Mouse (Mus musculus): ENCODE measurements at regions not wholly inside any gene's neighbourhood (a gene's known extent, or its start where the extent isn't known, plus 50 kb on each side); places are given as distances from the start of the nearest gene placed in this dataset.

DNA sequence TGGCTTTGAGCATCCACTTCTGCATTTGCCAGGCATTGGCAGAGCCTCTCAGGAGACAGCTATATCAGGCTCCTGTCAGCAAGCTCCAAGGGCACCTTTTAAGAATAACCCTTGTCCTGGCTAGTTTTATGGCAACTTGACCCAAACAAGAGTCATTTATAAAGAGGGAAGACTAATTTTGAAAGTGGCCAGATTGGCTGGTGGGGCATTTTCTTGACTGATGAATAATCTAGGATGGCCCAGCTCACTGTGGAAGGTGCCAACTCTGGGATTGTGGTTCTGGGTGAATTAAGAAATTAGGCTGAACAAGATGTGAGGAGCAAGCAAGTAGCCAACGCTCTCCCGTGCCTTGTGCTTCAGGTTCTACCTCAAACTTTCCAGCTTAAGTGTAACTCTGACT lies 937.8 kb downstream of the Gsdmc2 start:
- ATAC-seq (ENCODE audit: low FRiP score): no peak
- no peaks in the 10 kb centered on the region for H3K36me3 ChIP-seq (ENCODE audit: control insufficient read depth, insufficient read depth, low read length)
- H3K4me1 ChIP-seq (ENCODE audit: control insufficient read depth, insufficient read depth, low read length): peaks cover 17% of the 10 kb centered on the region
- H3K9ac ChIP-seq (ENCODE audit: low read length): no peak overlapping the region
- 91% methylated on average over 2 of the region's 2 CpGs for WGBS
- H3K27me3 ChIP-seq (ENCODE audit: control insufficient read depth, insufficient read depth, low read length): no peaks in the 10 kb centered on the region; the same call in 1 of the 2 replicates
- H3K9me3 ChIP-seq (ENCODE audit: control insufficient read depth, low read length): no peaks in the 10 kb centered on the region
- H3K27ac ChIP-seq (ENCODE audit: low read depth, low read length): no peak overlapping the region
- DNase-seq (ENCODE audit: low spot score, missing footprints): no peak
- no peak overlapping the region for H3K4me3 ChIP-seq (ENCODE audit: low read depth, low read length)
- no peak overlapping the region for H3K4me2 ChIP-seq

DNA sequence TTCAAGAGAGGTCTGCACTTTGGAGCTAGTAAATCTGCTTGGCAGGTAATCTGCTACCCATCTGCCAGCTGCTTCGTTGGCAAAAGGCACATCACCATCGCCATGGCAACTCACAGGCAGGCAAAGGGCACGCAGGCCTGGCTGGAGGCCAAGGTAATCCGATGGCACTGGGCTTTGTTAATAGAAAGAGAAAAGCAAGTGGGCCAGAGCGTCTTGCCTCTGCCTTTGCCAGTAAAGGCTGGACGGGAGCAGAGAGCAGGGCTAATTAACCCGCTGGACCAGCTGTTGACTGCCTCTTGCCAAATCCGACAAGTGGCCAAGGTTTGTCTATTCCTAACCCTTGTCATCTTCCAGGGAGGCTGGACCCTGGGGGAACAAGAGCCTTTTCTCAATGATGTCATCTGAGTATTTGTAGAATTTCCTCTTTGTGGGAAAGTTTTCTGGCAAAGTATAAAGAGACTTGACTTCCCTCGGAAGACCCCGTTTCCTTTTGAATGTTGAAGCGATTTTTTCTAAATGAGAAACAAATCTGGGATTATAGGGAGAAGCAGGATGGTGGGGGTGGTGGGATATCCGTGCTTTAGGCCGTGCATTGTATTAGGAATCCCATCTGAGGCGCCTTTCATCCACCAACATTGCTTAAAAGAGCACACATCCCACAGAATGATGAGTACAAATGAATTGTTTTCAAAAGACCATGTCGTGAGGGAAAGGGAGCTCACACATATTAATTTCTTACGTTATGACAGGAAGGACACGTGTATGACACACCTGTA lies 941.7 kb downstream of the Gsdmc2 start:
- H3K27me3 ChIP-seq (ENCODE audit: control insufficient read depth, insufficient read depth, low read length): no peaks in the 10 kb centered on the region; the same call in 1 of the 2 replicates
- WGBS: 19% methylated on average over 17 of the region's 17 CpGs
- H3K27ac ChIP-seq (ENCODE audit: low read depth, low read length): no peak overlapping the region
- peak overlapping the region; percentile 12; the same call in 1 of the 2 replicates for H3K4me2 ChIP-seq
- ATAC-seq (ENCODE audit: low FRiP score) (peak; percentile 95), DNase-seq (ENCODE audit: low spot score, missing footprints) (peak; percentile 95)
- no peaks in the 10 kb centered on the region for H3K9me3 ChIP-seq (ENCODE audit: control insufficient read depth, low read length)
- no peak overlapping the region for H3K4me3 ChIP-seq (ENCODE audit: low read depth, low read length)
- no peak overlapping the region for H3K9ac ChIP-seq (ENCODE audit: low read length)
- no peaks in the 10 kb centered on the region for H3K36me3 ChIP-seq (ENCODE audit: control insufficient read depth, insufficient read depth, low read length)
- peaks cover 17% of the 10 kb centered on the region for H3K4me1 ChIP-seq (ENCODE audit: control insufficient read depth, insufficient read depth, low read length)

DNA sequence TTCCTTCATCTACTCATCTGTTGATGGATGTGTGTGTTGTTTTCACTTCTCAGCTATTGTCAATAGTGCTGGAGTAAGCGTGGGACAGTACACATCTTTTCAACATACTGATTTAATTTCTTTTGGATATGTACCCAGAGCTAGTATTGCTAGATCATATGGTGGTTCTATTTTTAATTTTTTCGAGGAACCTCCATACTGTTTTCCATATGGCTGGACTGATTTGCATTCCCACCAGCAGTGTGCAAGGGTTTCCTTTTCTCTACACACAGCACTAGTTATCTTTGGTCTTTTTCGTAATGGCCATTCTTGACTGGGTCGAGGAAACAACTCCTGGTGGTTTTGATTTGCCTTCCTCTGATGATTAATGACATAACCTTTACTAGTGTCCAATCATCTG lies 943.0 kb downstream of the Gsdmc2 start:
- Histone ChIP-seq H3K36me3 (ENCODE audit: control insufficient read depth, insufficient read depth, low read length) (no peaks in the 10 kb centered on the region), H3K27ac (ENCODE audit: low read depth, low read length) (no peak overlapping the region), H3K4me1 (ENCODE audit: control insufficient read depth, insufficient read depth, low read length) (peaks cover 17% of the 10 kb centered on the region), H3K27me3 (ENCODE audit: control insufficient read depth, insufficient read depth, low read length) (no peaks in the 10 kb centered on the region; the same call in 1 of the 2 replicates), H3K9ac (ENCODE audit: low read length) (no peak overlapping the region), H3K4me2 (no peak overlapping the region), H3K4me3 (ENCODE audit: low read depth, low read length) (no peak overlapping the region), H3K9me3 (ENCODE audit: control insufficient read depth, low read length) (no peaks in the 10 kb centered on the region)
- no peak for DNase-seq (ENCODE audit: low spot score, missing footprints)
- 83% methylated on average over 4 of the region's 4 CpGs for WGBS
- ATAC-seq (ENCODE audit: low FRiP score): no peak

DNA sequence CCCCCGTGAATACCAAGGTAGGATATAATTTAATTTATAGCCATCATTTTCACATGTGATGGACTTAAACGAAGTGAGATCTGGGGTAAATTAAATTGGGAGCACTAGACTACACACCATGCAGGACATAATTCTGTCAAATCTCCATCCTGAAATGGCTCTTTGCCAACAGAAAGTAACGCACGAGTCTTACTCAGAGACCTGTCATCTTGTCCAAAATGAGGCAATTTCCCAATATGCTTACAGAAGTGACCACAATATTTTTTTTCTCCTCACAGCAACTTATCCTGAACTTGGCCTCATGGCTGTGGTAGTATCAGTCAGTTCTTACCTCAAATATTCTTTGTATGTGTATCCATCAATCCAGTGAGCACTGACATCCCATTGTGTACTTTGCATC lies 955.2 kb downstream of the Gsdmc2 start:
- WGBS: 95% methylated on average over 4 of the region's 4 CpGs
- Histone ChIP-seq H3K4me3 (ENCODE audit: low read depth, low read length) (no peak overlapping the region), H3K27ac (ENCODE audit: low read depth, low read length) (no peak overlapping the region), H3K27me3 (ENCODE audit: control insufficient read depth, insufficient read depth, low read length) (no peaks in the 10 kb centered on the region), H3K36me3 (ENCODE audit: control insufficient read depth, insufficient read depth, low read length) (no peaks in the 10 kb centered on the region), H3K9me3 (ENCODE audit: control insufficient read depth, low read length) (no peaks in the 10 kb centered on the region), H3K4me1 (ENCODE audit: control insufficient read depth, insufficient read depth, low read length) (no peaks in the 10 kb centered on the region), H3K4me2 (no peak overlapping the region), H3K9ac (ENCODE audit: low read length) (no peak overlapping the region)
- DNase-seq (ENCODE audit: low spot score, missing footprints): no peak
- ATAC-seq (ENCODE audit: low FRiP score): no peak

DNA sequence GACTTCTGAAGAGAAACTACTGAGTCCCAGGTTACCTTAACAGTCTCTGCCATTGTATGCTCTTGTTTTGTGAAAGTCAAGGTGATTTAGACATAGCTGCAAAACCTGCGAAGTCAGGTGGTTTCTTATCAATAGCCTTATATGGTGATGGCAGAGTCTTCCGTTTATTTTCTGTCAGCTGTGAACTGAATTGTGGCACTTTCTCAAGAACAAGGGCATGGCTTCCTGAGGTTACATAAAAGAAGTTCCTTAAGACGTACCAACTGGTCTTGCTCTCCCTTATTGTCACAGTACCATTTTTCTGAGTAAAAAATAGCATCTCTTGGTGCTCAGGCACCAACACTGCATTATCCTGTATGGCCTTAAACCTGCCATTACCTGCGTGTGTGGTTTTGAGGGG lies 959.6 kb downstream of the Gsdmc2 start:
- Histone ChIP-seq H3K27me3 (ENCODE audit: control insufficient read depth, insufficient read depth, low read length) (no peaks in the 10 kb centered on the region), H3K9me3 (ENCODE audit: control insufficient read depth, low read length) (no peaks in the 10 kb centered on the region), H3K4me2 (no peak overlapping the region), H3K4me1 (ENCODE audit: control insufficient read depth, insufficient read depth, low read length) (no peaks in the 10 kb centered on the region), H3K36me3 (ENCODE audit: control insufficient read depth, insufficient read depth, low read length) (no peaks in the 10 kb centered on the region), H3K27ac (ENCODE audit: low read depth, low read length) (no peak overlapping the region), H3K4me3 (ENCODE audit: low read depth, low read length) (no peak overlapping the region), H3K9ac (ENCODE audit: low read length) (no peak overlapping the region)
- WGBS: 83% methylated on average over 4 of the region's 4 CpGs
- ATAC-seq (ENCODE audit: low FRiP score): no peak
- DNase-seq (ENCODE audit: low spot score, missing footprints): no peak

DNA sequence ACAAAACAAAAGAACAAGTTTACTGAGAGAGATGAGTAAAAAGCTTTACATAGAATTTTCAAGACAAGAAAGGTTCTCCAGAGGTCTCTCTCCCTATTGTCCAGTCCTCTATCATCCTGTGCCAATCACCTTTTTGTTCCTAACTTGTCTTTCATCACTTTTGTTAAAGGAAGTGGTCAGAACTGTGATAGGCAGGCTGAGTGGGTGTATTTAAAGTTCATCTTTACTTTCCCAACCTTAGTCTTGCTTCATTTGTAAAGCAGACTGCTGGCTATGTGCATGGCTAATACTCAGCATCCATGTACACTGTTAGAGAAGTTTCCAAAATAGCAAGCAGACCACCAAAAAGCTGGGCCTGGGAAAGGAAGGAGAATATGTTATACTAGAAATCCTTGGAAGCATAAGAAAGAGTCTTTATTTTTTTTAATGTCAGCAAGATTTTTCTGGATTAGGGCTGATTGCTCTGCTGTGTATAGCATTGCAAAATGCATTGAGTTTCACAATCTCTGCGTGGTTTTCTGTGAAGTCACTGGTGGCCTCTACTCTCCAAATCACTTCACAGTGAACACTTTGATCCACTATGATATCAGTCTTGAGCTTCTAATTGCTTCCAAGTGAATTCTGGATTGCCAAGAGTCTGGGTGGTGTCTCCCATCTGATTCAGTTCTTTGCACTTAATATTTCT lies 973.8 kb downstream of the Gsdmc2 start:
- Histone ChIP-seq H3K27ac (ENCODE audit: low read depth, low read length) (no peak overlapping the region), H3K4me2 (no peak overlapping the region), H3K36me3 (ENCODE audit: control insufficient read depth, insufficient read depth, low read length) (no peaks in the 10 kb centered on the region), H3K4me1 (ENCODE audit: control insufficient read depth, insufficient read depth, low read length) (no peaks in the 10 kb centered on the region), H3K9ac (ENCODE audit: low read length) (no peak overlapping the region), H3K4me3 (ENCODE audit: low read depth, low read length) (no peak overlapping the region), H3K9me3 (ENCODE audit: control insufficient read depth, low read length) (no peaks in the 10 kb centered on the region), H3K27me3 (ENCODE audit: control insufficient read depth, insufficient read depth, low read length) (no peaks in the 10 kb centered on the region)
- 88% methylated on average over 1 of the region's 1 CpGs for WGBS
- DNase-seq (ENCODE audit: low spot score, missing footprints) (no peak), ATAC-seq (ENCODE audit: low FRiP score) (no peak)

DNA sequence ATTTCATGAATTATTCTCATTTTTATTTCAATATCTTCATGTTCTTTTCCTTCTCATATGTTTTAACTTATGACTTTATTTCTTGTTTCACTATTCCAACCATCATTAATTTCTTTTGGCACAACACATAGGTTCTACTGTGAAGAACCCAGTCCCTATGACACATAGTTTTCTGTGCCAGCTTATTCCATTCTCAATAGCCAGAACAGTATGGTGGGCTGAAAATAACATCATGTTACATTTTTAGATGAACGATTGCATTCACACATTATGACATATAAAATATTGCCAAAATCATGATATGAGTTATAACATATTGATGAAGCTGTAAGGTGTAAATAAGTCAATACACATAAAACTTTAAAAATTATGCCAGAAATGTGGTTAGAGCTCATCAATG lies 982.4 kb downstream of the Gsdmc2 start:
- no peaks in the 10 kb centered on the region for H3K4me1 ChIP-seq (ENCODE audit: control insufficient read depth, insufficient read depth, low read length)
- no peaks in the 10 kb centered on the region for H3K36me3 ChIP-seq (ENCODE audit: control insufficient read depth, insufficient read depth, low read length)
- no peak overlapping the region for H3K4me3 ChIP-seq (ENCODE audit: low read depth, low read length)
- no peak overlapping the region for H3K4me2 ChIP-seq
- H3K27me3 ChIP-seq (ENCODE audit: control insufficient read depth, insufficient read depth, low read length): no peaks in the 10 kb centered on the region
- 89% methylated on average over 1 of the region's 1 CpGs for WGBS
- ATAC-seq (ENCODE audit: low FRiP score) (no peak), DNase-seq (ENCODE audit: low spot score, missing footprints) (no peak)
- H3K9me3 ChIP-seq (ENCODE audit: control insufficient read depth, low read length): no peaks in the 10 kb centered on the region
- no peak overlapping the region for H3K9ac ChIP-seq (ENCODE audit: low read length)
- H3K27ac ChIP-seq (ENCODE audit: low read depth, low read length): no peak overlapping the region

DNA sequence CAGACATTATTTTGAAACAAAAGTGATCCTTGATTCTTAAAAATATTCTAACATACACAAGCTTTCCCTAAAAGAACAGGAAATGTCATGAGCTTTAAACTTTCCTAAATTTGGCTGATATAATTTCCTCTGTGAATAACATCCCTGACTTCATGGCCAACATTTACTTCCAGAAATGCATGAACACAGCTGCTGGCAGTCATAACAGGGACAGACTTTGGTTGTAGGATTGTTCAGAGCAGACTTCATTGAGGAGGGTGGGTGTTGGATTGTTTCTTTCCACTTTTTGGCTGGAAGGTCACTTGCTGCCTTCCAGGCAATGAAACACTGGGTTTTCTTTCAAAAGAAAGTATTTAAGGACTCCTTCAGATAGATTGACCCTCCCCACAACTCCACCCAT lies 983.6 kb downstream of the Gsdmc2 start:
- Histone ChIP-seq H3K9ac (ENCODE audit: low read length) (no peak overlapping the region), H3K4me1 (ENCODE audit: control insufficient read depth, insufficient read depth, low read length) (no peaks in the 10 kb centered on the region), H3K27ac (ENCODE audit: low read depth, low read length) (no peak overlapping the region), H3K4me2 (no peak overlapping the region), H3K36me3 (ENCODE audit: control insufficient read depth, insufficient read depth, low read length) (no peaks in the 10 kb centered on the region), H3K9me3 (ENCODE audit: control insufficient read depth, low read length) (no peaks in the 10 kb centered on the region), H3K27me3 (ENCODE audit: control insufficient read depth, insufficient read depth, low read length) (no peaks in the 10 kb centered on the region), H3K4me3 (ENCODE audit: low read depth, low read length) (no peak overlapping the region)
- no peak for ATAC-seq (ENCODE audit: low FRiP score)
- DNase-seq (ENCODE audit: low spot score, missing footprints): no peak

DNA sequence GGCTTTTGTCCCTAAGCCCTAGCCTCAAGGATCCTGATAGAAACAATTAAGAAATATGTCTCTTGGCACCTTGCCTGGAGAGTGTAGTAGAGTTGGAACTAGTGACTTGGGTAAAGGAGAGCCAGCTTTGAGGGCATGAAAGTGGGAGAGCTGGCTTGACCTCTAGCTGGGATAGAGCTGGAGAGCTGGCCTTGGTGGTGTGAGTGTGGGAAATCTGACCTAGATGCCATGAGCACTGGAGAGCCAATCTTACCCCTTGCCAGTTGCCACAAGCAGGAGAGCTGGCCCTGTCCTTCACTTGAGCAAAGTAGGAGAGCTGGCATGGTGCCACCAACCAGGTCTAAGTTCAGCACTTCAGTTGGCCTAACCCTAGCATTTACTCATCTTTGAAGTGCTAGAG lies 995.7 kb downstream of the Gsdmc2 start:
- H3K4me2 ChIP-seq: no peak overlapping the region
- no peaks in the 10 kb centered on the region for H3K4me1 ChIP-seq (ENCODE audit: control insufficient read depth, insufficient read depth, low read length)
- no peak overlapping the region for H3K27ac ChIP-seq (ENCODE audit: low read depth, low read length)
- no peak for ATAC-seq (ENCODE audit: low FRiP score)
- H3K9ac ChIP-seq (ENCODE audit: low read length): no peak overlapping the region
- no peaks in the 10 kb centered on the region for H3K27me3 ChIP-seq (ENCODE audit: control insufficient read depth, insufficient read depth, low read length)
- H3K9me3 ChIP-seq (ENCODE audit: control insufficient read depth, low read length): no peaks in the 10 kb centered on the region
- no peak overlapping the region for H3K4me3 ChIP-seq (ENCODE audit: low read depth, low read length)
- H3K36me3 ChIP-seq (ENCODE audit: control insufficient read depth, insufficient read depth, low read length): no peaks in the 10 kb centered on the region
- no peak for DNase-seq (ENCODE audit: low spot score, missing footprints)
